Mouse (Mus musculus) spleen, adult 2 months (tissue): ENCODE measurements around the gene Iqcf6. TPM values are rescaled to one million over a fixed set of nuclear protein-coding genes. Genes with fewer than 3 reads are reported as not detected.

Experiments used
- DNase-seq, 2 experiments: peaks; one replicate each; pipeline versions ENCODE4 v3.0.0 to v3.0.0-alpha.2; 2012 to 2021; ENCODE audit warnings: low spot score in 2 of 2, low read depth in 1 of 2
- H3K27ac ChIP-seq: fragments of 200-500 bp; 2 replicates; pipeline ENCODE4 v1.5.1; 2012; ENCODE audit warnings: low read length, inconsistent platforms; ENCODE audit not compliant: insufficient read depth
- H3K27me3 ChIP-seq: fragments of 200-500 bp; 2 replicates; pipeline ENCODE4 v1.6.1; 2012; ENCODE audit warnings: mild to moderate bottlenecking, moderate library complexity, low read length, inconsistent platforms; ENCODE audit not compliant: control insufficient read depth, insufficient read depth
- H3K36me3 ChIP-seq: fragments of 200-500 bp; 2 replicates; pipeline ENCODE4 v1.6.1; 2012; ENCODE audit warnings: mild to moderate bottlenecking, low read length, inconsistent platforms; ENCODE audit not compliant: control insufficient read depth, insufficient read depth
- H3K4me1 ChIP-seq: fragments of 200-500 bp; 2 replicates; pipeline ENCODE4 v1.6.1; 2011; ENCODE audit warnings: inconsistent platforms; ENCODE audit not compliant: control insufficient read depth, insufficient read depth, insufficient read length
- H3K4me3 ChIP-seq: fragments of 200-500 bp; 2 replicates; pipeline ENCODE4 v1.5.1; 2011; ENCODE audit warnings: mild to moderate bottlenecking, inconsistent platforms; ENCODE audit not compliant: insufficient read depth, insufficient read length; ENCODE audit errors: extremely low read depth
- CTCF ChIP-seq: fragments of 200-500 bp; IDR thresholded peaks from 2 replicates; pipeline ENCODE4 v1.5.1; 2011; ENCODE audit warnings: mild to moderate bottlenecking, inconsistent platforms; ENCODE audit not compliant: insufficient read depth, insufficient read length, insufficient replicate concordance; ENCODE audit errors: extremely low read depth
- POLR2A ChIP-seq: fragments of 200-500 bp; IDR thresholded peaks from 2 replicates; pipeline ENCODE4 v1.6.1; 2011; ENCODE audit warnings: low read depth, low read length, inconsistent platforms
- WGBS: fragments of 180-500 bp; shearing (Covaris S2); methylation state at CpG from one replicate; pipeline ENCODE4 v1.1.7; 2018; 5-methylcytosine and 5-hydroxymethylcytosine counted together
- polyA plus RNA-seq: library from polyadenylated mRNA; depleted of rRNA; stranded (reverse); fragments of >200 nt; gene quantifications from 2 replicates; pipeline ENCODE4 v1.2.3, GENCODE M21; 2012; rRNA removed

Gene Iqcf6
- polyA plus RNA-seq, 1 experiment = not detected

DNA sequence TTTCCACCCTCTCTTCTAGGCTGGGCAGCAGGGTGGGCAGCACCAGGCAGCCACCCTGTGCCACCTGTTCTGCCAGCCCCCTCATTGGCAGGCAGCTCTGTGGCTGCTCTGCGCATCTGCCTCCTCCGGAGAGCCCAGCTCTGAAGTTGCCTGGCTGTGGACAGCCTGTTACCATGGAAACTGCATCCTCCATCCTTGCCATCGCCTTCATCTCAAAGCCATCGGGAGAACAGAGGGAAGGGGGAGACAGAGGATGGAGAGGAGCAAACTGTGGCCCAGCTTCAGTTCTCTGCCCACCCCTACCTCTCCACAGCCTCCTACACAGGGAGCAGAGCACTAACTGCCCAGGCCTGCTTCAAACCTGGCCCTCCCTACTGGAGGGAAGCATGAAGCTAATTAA, 38.1 kb downstream of the Iqcf6 start:
- no peaks in the 10 kb centered on the region for H3K4me1 ChIP-seq
- H3K27me3 ChIP-seq = no peaks in the 10 kb centered on the region
- H3K27ac ChIP-seq = no peak overlapping the region
- peaks cover 20% of the 10 kb centered on the region for H3K36me3 ChIP-seq
- 91% methylated on average over 4 of the region's 4 CpGs for WGBS
- DNase-seq = no peak
- TF ChIP-seq POLR2A = no peak
- no peak for TF ChIP-seq CTCF
- no peak overlapping the region for H3K4me3 ChIP-seq

- TF ChIP-seq CTCF = no peak
- no peak for TF ChIP-seq POLR2A
These were observed 38.5 kb downstream of the Iqcf6 start for GRCm38 (mm10) chr9:106664856-106665255.

GRCm38 (mm10) chr9:106673860-106674259, 47.5 kb downstream of the Iqcf6 start:
- 89% methylated on average over 2 of the region's 2 CpGs for WGBS
- Histone ChIP-seq H3K36me3 (peaks cover 4% of the 10 kb centered on the region; the same call in 1 of the 2 replicates), H3K4me3 (no peak overlapping the region), H3K27ac (no peak overlapping the region), H3K27me3 (no peaks in the 10 kb centered on the region), H3K4me1 (no peaks in the 10 kb centered on the region)
- DNase-seq = no peak
- no peak for TF ChIP-seq CTCF
- TF ChIP-seq POLR2A = no peak

More at GRCm38 (mm10) chr9:106664856-106665255, 38.5 kb downstream of the Iqcf6 start:
- no peak for DNase-seq
- WGBS = 88% methylated on average over 6 of the region's 6 CpGs
- Histone ChIP-seq H3K36me3 (peaks cover 20% of the 10 kb centered on the region), H3K27ac (no peak overlapping the region), H3K4me3 (no peak overlapping the region), H3K4me1 (no peaks in the 10 kb centered on the region), H3K27me3 (no peaks in the 10 kb centered on the region)

DNA sequence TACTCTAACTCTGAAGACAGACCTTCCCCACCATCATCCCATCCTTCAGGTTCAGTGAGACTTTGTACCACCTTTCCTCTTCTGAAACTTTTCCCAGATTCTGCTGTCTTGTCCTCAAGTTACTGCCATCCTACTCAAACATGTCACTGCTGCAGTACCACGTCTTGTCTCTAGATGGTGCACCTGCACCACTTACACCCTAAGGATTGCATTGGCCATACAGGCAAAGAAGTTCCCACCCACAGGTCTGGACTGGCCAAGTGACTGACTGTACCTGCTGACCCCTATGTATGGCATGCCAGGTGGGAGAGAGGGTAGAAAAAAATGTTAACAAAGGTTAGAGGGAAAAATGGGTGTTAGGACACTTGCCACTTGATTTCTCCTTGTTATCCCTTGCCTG, 49.1 kb downstream of the Iqcf6 start:
- TF ChIP-seq POLR2A = no peak
- TF ChIP-seq CTCF = peak; percentile 81; the same call in 1 of the 2 replicates
- peak; percentile 41 to 77 for DNase-seq
- 0% methylated on average over 1 of the region's 1 CpGs for WGBS

DNA sequence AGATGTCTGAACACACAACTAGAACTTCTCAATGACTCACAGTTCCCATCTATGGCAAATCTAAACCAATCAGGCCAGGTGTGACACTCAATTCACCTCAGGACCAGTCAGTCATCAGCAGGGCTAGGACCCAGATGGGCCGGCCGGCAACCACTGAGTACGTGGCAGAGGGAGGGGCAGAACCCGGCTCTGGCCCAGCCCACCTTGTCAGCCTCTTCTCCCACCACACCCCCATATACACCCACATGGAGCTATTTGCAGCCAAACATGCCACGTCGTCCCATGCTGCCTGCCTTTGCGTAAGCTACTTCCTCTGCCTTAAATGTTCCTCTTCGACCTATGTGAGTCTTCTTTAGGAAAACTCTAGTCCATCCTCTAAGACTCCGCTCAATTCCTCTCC, 49.6 kb downstream of the Iqcf6 start:
- H3K36me3 ChIP-seq = peaks cover 4% of the 10 kb centered on the region; the same call in 1 of the 2 replicates
- 81% methylated on average over 9 of the region's 9 CpGs for WGBS
- no peak overlapping the region for H3K27ac ChIP-seq
- H3K27me3 ChIP-seq = no peaks in the 10 kb centered on the region
- DNase-seq = no peak
- TF ChIP-seq POLR2A (no peak), CTCF (no peak)
- H3K4me3 ChIP-seq = no peak overlapping the region
- no peaks in the 10 kb centered on the region for H3K4me1 ChIP-seq

More for the DNA sequence above, 49.1 kb downstream of the Iqcf6 start:
- peaks cover 4% of the 10 kb centered on the region; the same call in 1 of the 2 replicates for H3K36me3 ChIP-seq
- no peak overlapping the region for H3K27ac ChIP-seq
- no peak overlapping the region for H3K4me3 ChIP-seq
- H3K27me3 ChIP-seq = no peaks in the 10 kb centered on the region
- no peaks in the 10 kb centered on the region for H3K4me1 ChIP-seq

GRCm38 (mm10) chr9:106676571-106676970, 50.2 kb downstream of the Iqcf6 start:
- Histone ChIP-seq H3K4me3 (no peak overlapping the region), H3K36me3 (peaks cover 6% of the 10 kb centered on the region; the same call in 1 of the 2 replicates), H3K27me3 (no peaks in the 10 kb centered on the region), H3K27ac (no peak overlapping the region), H3K4me1 (no peaks in the 10 kb centered on the region)
- TF ChIP-seq CTCF = no peak
- TF ChIP-seq POLR2A = no peak
- DNase-seq = no peak
- 85% methylated on average over 4 of the region's 4 CpGs for WGBS

Other genes with a start within 250 kb of the Iqcf6 start
- gene Rpl29, start 197.1 kb upstream of the Iqcf6 start, polyA plus RNA-seq = 365 and 397 TPM in 2 replicates
- 7.7 and 9.2 TPM in 2 replicates for gene Acy1, start 188.3 kb upstream of the Iqcf6 start, polyA plus RNA-seq
- gene Abhd14b, start 179.1 kb upstream of the Iqcf6 start, polyA plus RNA-seq = 14.6 and 16.7 TPM in 2 replicates
- gene Abhd14a, start 178.9 kb upstream of the Iqcf6 start, polyA plus RNA-seq = 11.5 and 12.7 TPM in 2 replicates
- gene Pcbp4, start 173.3 kb upstream of the Iqcf6 start, polyA plus RNA-seq = 15.8 and 22.4 TPM in 2 replicates
- gene Gpr62, start 160.6 kb upstream of the Iqcf6 start, polyA plus RNA-seq = 0.28 and 0.66 TPM in 2 replicates
- 33.9 and 36.8 TPM in 2 replicates for gene Rrp9, start 150.6 kb upstream of the Iqcf6 start, polyA plus RNA-seq
- gene Parp3, start 149.6 kb upstream of the Iqcf6 start, polyA plus RNA-seq = 43.3 and 57.9 TPM in 2 replicates
- not detected in 2 replicates for gene Iqcf1, start 126.6 kb upstream of the Iqcf6 start, polyA plus RNA-seq
- gene Iqcf5, start 112.0 kb upstream of the Iqcf6 start, polyA plus RNA-seq = not detected in 2 replicates
- not detected in 2 replicates for gene Iqcf3, start 65.0 kb upstream of the Iqcf6 start, polyA plus RNA-seq
- gene Iqcf4, start 55.6 kb upstream of the Iqcf6 start, polyA plus RNA-seq = not detected in 2 replicates
- gene Grm2, start 29.5 kb downstream of the Iqcf6 start, polyA plus RNA-seq = 0.06 TPM in 1 of 2 replicates, not detected in the other
- gene Tex264, start 59.3 kb downstream of the Iqcf6 start, polyA plus RNA-seq = 43.5 and 46.5 TPM in 2 replicates
- 22.9 and 30.5 TPM in 2 replicates for gene Rad54l2, start 162.6 kb downstream of the Iqcf6 start, polyA plus RNA-seq
- 7.5 and 8.5 TPM in 2 replicates for gene Dcaf1, start 195.3 kb downstream of the Iqcf6 start, polyA plus RNA-seq